Mouse (Mus musculus): ENCODE measurements around the gene Selenok. TPM values are rescaled to one million over a fixed set of nuclear protein-coding genes. Genes with fewer than 3 reads are reported as not detected.

Gene Selenok
- polyA plus RNA-seq, 1 experiment from 2014 or later: 222 TPM

DNA sequence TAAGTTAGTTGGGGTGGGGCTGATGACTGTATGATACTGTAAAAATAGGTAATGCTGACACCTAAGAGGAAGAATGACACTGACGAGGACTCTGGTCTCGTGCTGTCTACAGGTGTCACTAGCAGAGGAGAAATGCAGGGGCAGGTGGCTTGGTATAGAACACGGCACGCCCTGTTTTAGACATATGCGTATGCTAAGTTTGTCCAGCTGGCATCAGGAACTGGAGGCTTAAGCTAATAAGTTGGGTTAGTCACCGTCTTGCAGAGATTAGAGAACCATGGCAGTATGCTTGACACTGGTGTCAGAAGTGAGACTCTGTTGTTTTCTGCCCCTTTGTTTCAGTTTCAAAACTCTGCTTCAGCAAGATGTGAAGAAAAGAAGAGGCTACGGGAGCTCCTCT, 3.3 kb downstream of the Selenok start:
- Histone ChIP-seq H3K9ac (no peak overlapping the region), H3K9me3 (replicated peaks) (no peaks in the 10 kb centered on the region), H3K4me2 (no peak overlapping the region), H3K4me3 (no peak overlapping the region), H3K27ac (no peak overlapping the region), H3K36me3 (peaks cover 44% of the 10 kb centered on the region), H3K4me1 (replicated peaks) (peaks cover 13% of the 10 kb centered on the region), H3K27me3 (no peaks in the 10 kb centered on the region)
- 88% methylated on average over 7 of the region's 7 CpGs for WGBS
- no peak for ATAC-seq (replicated peaks; ENCODE audit: insufficient number of reproducible peaks, insufficient read depth, low FRiP score, low read depth)

DNA sequence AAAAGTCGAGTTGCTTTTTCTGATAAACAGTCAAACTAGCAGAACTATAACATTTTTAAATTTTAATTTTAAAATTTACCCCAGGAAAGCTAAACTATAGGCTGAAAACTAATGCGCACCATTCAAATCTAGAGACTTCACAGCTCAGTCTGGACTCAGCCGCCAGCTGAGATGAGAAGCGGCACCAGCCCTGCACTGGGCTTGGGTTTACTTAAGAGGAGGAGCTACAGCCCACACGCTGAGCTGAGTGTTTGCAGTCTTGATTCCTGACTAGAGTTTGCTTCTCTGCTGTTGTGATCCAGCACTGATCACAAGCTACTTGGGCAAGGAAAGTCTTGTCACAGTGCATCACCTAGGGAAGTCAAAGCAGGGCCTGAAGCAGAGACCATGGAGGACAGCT, 3.9 kb downstream of the Selenok start:
- no peak for ATAC-seq (replicated peaks; ENCODE audit: insufficient number of reproducible peaks, insufficient read depth, low FRiP score, low read depth)
- Histone ChIP-seq H3K9me3 (replicated peaks) (no peaks in the 10 kb centered on the region), H3K4me1 (replicated peaks) (peaks cover 13% of the 10 kb centered on the region), H3K9ac (no peak overlapping the region), H3K4me2 (no peak overlapping the region), H3K27me3 (no peaks in the 10 kb centered on the region), H3K36me3 (peaks cover 44% of the 10 kb centered on the region), H3K4me3 (no peak overlapping the region), H3K27ac (no peak overlapping the region)
- 81% methylated on average over 5 of the region's 5 CpGs for WGBS

DNA sequence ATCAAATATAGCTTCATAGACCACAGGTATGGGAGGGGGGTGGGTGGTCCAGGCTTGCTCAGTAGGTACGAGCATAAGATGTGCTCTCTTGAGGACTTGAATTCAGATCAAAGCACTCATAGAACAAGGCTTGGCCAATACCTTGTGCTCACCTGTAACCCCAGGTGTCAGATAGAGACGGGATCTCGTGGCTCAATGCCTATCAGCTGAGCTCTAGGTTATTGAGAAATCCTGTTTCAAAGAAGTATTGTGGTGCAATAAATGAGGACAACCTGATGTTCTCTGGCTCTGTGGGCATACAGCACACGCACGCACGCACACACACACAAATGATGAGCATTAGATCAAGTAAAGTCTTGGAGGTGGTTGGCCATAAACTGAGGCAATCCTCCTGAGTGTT, 8.8 kb downstream of the Selenok start:
- no peak overlapping the region for H3K4me3 ChIP-seq
- H3K36me3 ChIP-seq: peaks cover 48% of the 10 kb centered on the region
- H3K4me2 ChIP-seq: no peak overlapping the region
- no peak overlapping the region for H3K9ac ChIP-seq
- no peaks in the 10 kb centered on the region for H3K9me3 ChIP-seq (replicated peaks)
- peaks cover 11% of the 10 kb centered on the region for H3K4me1 ChIP-seq (replicated peaks)
- no peak overlapping the region for H3K27ac ChIP-seq
- no peak for ATAC-seq (replicated peaks; ENCODE audit: insufficient number of reproducible peaks, insufficient read depth, low FRiP score, low read depth)
- WGBS: 91% methylated on average over 6 of the region's 6 CpGs
- no peaks in the 10 kb centered on the region for H3K27me3 ChIP-seq

DNA sequence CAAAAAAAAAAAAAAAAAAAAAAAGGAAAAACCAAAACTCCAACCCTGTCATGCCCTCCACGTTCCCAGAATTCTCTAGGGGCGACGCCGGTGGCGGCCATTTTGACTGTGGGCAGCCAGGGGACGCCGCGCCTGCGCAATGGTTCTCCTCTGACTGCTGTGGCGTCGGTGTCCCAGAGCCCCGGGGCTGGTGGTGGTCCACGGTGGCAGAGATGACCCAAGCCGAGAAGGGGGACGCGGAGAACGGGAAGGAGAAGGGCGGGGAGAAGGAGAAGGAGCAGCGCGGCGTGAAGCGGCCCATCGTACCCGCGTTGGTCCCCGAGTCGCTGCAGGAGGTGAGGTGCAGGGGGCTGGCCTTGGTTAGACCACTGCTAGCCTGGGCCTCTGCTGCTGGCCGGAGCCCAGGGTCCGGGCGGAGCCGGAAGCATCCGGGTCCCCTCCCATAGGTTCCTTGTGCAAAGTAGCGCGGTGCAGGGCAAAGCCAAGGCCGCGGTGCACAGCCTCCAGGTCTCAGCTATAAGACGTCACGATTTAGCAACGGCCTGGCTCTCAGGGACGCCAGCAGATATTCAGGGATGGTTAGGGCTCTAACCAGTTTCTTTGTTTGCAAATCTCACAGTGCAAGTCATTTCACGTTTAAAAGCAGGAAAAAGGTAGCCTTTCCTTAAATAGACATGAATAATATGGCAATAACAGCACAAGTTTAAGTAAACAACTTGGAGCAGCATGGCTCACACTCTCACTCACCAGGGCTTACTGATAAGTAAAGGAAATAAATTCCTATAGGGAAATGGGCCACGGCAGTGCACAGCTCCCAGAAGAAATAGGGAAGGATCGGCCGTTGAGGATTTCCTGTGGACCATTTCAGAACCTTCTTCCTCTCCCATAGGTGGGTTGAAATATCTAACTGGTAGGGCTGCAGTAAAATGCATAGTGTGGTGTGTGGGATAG, 10.4 kb downstream of the Selenok start, which contains the start of gene Actr8:
Gene Actr8, plus strand, starts transcription at position 84 of the 951 bp plus-strand sequence.
- peaks cover 11% of the 10 kb centered on the region for H3K4me1 ChIP-seq (replicated peaks)
- H3K36me3 ChIP-seq: peaks cover 50% of the 10 kb centered on the region
- H3K9me3 ChIP-seq (replicated peaks): no peaks in the 10 kb centered on the region
- peak within 1 kb of the TSS; percentile 73 for H3K9ac ChIP-seq
- H3K4me2 ChIP-seq: peak within 1 kb of the TSS; percentile 76
- 1% methylated on average over 44 of the region's 44 CpGs for WGBS
- H3K27ac ChIP-seq: peak within 1 kb of the TSS; percentile 91
- no peaks in the 10 kb centered on the region for H3K27me3 ChIP-seq
- peak within 1 kb of the TSS; percentile 70 for H3K4me3 ChIP-seq
- ATAC-seq (replicated peaks; ENCODE audit: insufficient number of reproducible peaks, insufficient read depth, low FRiP score, low read depth): peak; percentile 96

DNA sequence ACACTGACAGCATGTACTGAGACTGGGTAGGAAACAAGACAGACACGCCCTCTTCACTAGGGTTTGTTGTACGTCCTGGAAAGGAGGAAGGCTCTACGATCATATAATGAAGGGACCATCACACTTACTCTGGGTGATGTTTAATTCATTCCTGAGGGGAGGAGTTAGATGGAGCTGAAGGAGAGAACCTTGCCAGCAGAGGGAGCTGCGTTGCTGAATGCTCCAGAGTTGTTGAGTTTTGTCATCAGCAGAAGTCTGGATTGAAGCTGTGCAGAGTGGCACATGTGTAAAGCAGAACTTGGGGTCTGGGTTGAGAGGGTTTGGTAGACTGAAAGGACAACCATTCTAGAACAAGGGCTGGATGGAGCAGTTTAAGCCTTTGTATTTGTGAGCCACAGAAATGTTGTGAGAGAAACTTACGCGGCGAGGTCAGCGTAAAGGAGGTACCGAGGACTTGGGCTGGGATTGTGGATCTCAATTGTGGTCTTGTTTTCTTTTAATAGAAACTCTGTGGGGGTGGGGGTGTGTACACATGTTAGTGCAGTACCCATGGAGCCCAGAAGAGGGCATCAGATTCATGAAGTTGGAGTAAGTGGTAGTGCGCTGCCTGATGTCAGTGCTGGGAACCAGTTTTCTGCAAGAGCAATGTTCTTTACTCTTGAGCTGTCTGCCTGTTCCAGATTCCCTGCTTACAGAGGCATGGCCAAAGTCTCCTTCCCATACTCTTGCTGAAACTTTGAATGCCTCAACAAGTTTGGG, 12.5 kb downstream of the Selenok start:
- H3K36me3 ChIP-seq: peaks cover 55% of the 10 kb centered on the region
- 92% methylated on average over 10 of the region's 10 CpGs for WGBS
- H3K9ac ChIP-seq: no peak overlapping the region
- H3K9me3 ChIP-seq (replicated peaks): no peaks in the 10 kb centered on the region
- no peak overlapping the region for H3K27ac ChIP-seq
- no peak overlapping the region for H3K4me3 ChIP-seq
- no peak for ATAC-seq (replicated peaks; ENCODE audit: insufficient number of reproducible peaks, insufficient read depth, low FRiP score, low read depth)
- peaks cover 11% of the 10 kb centered on the region for H3K4me1 ChIP-seq (replicated peaks)
- H3K27me3 ChIP-seq: no peaks in the 10 kb centered on the region
- no peak overlapping the region for H3K4me2 ChIP-seq

DNA sequence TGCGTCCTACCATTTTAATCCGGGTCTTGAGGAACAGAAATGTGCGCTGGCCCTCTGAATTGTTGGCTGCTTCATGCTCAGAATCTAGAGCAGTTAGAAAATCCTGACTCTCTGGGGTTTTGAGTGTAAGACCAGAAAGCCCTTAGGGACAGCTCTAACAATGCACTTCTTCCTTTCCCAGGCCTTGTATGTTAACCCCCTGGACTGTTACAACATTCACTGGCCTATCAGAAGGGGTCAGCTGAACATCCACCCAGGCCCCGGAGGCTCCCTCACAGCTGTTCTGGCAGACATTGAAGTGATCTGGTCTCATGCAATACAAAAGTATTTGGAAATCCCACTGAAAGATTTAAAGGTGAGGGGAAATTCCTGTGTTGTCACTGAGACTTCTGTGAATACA, 18.0 kb downstream of the Selenok start:
- Histone ChIP-seq H3K9ac (no peak overlapping the region), H3K36me3 (peaks cover 100% of the 10 kb centered on the region), H3K27me3 (no peaks in the 10 kb centered on the region), H3K4me1 (replicated peaks) (no peaks in the 10 kb centered on the region), H3K9me3 (replicated peaks) (no peaks in the 10 kb centered on the region), H3K4me2 (no peak overlapping the region), H3K27ac (no peak overlapping the region), H3K4me3 (no peak overlapping the region)
- 92% methylated on average over 4 of the region's 4 CpGs for WGBS
- no peak for ATAC-seq (replicated peaks; ENCODE audit: insufficient number of reproducible peaks, insufficient read depth, low FRiP score, low read depth)

DNA sequence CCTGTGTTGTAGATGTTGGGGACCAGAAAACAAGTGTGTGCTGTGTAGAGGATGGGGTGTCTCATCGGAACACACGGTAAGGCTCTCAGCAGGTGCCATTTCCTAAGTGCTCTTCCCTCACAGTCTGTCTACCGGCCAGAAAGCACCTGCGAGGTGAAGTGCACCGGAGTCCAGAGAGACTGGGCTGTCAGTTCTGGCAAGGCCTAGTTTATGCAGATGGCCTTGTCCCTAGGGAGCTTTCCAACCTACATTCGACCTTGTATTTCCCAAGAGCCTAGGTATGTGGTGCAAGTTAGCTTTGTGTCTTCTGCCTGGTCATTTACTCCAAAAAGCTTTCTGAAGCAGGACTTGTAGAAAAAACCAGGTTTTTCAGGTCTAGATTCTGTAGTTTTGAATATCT, 19.2 kb downstream of the Selenok start:
- H3K27ac ChIP-seq: no peak overlapping the region
- ATAC-seq (replicated peaks; ENCODE audit: insufficient number of reproducible peaks, insufficient read depth, low FRiP score, low read depth): no peak
- H3K9me3 ChIP-seq (replicated peaks): no peaks in the 10 kb centered on the region
- H3K9ac ChIP-seq: no peak overlapping the region
- H3K4me1 ChIP-seq (replicated peaks): no peaks in the 10 kb centered on the region
- WGBS: 93% methylated on average over 6 of the region's 6 CpGs
- no peak overlapping the region for H3K4me3 ChIP-seq
- peaks cover 100% of the 10 kb centered on the region for H3K36me3 ChIP-seq
- H3K4me2 ChIP-seq: no peak overlapping the region
- no peaks in the 10 kb centered on the region for H3K27me3 ChIP-seq

DNA sequence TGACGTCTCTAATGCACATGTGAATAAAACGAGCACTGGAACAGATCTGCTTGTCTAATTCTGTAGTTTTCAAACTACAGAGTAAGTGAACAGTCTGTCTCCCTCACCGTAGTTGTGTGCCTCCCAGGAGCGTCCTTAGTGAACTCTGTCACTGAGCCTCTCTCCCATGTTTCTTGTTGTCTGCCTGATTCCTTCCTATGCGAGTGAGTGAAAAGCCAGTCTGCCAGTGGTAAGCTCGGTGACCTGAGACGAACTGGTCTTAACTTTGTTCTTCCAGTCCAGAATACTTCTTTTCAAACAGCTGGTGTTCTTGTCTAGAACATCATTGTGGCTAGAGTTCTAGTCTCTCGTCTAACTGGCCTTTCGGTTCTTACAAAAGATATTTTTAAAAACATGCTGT, 19.6 kb downstream of the Selenok start:
- ATAC-seq (replicated peaks; ENCODE audit: insufficient number of reproducible peaks, insufficient read depth, low FRiP score, low read depth): no peak
- Histone ChIP-seq H3K36me3 (peaks cover 100% of the 10 kb centered on the region), H3K9me3 (replicated peaks) (no peaks in the 10 kb centered on the region), H3K27ac (no peak overlapping the region), H3K9ac (no peak overlapping the region), H3K4me3 (no peak overlapping the region), H3K27me3 (no peaks in the 10 kb centered on the region), H3K4me1 (replicated peaks) (no peaks in the 10 kb centered on the region), H3K4me2 (no peak overlapping the region)
- WGBS: 83% methylated on average over 9 of the region's 9 CpGs

DNA sequence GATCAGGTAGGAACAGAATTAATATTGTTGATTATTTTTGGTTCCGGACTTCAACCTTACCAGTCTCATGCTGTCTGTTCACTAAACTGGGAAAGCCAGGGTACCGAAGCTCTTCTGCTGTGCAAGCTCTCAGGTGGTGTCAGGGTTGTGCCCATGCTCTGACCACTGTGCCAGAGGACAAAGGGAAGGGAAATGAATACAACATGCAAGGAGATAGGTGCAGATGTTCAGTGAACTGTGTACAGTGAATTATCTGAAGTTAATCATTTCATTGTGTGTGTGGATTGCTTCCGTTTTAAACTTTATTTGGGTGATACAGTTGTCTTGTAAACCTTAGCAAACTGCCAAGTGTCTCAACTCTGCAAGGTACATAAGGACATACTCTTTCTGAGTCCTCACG, 20.2 kb downstream of the Selenok start:
- no peaks in the 10 kb centered on the region for H3K4me1 ChIP-seq (replicated peaks)
- peaks cover 100% of the 10 kb centered on the region for H3K36me3 ChIP-seq
- H3K9ac ChIP-seq: no peak overlapping the region
- no peak for ATAC-seq (replicated peaks; ENCODE audit: insufficient number of reproducible peaks, insufficient read depth, low FRiP score, low read depth)
- H3K27ac ChIP-seq: no peak overlapping the region
- H3K4me2 ChIP-seq: no peak overlapping the region
- 92% methylated on average over 4 of the region's 4 CpGs for WGBS
- H3K4me3 ChIP-seq: no peak overlapping the region
- no peaks in the 10 kb centered on the region for H3K27me3 ChIP-seq
- no peaks in the 10 kb centered on the region for H3K9me3 ChIP-seq (replicated peaks)

DNA sequence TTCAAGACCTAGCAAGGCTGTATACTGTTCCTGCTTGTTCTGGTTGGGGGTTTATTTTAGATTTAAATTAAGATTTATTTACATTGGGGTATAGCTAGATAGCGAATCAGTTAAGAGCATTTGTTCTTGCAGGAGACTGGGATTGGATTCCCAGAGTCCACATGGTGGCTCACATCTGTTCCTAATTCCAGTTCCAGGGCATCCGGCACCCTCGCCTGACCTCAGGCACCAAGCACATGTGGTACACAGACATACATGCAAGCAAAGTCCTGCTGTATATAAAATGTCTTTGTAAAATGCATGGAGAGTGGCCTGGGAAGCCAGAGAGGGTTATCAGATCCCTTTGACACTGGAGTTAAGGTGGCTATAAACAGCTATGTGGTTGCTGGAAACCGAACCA, 26.9 kb downstream of the Selenok start:
- H3K9ac ChIP-seq: no peak overlapping the region
- no peaks in the 10 kb centered on the region for H3K9me3 ChIP-seq (replicated peaks)
- H3K36me3 ChIP-seq: peaks cover 67% of the 10 kb centered on the region
- H3K4me1 ChIP-seq (replicated peaks): no peaks in the 10 kb centered on the region
- H3K27me3 ChIP-seq: no peaks in the 10 kb centered on the region
- H3K4me2 ChIP-seq: no peak overlapping the region
- WGBS: 83% methylated on average over 4 of the region's 4 CpGs
- H3K4me3 ChIP-seq: no peak overlapping the region
- no peak for ATAC-seq (replicated peaks; ENCODE audit: insufficient number of reproducible peaks, insufficient read depth, low FRiP score, low read depth)
- no peak overlapping the region for H3K27ac ChIP-seq

DNA sequence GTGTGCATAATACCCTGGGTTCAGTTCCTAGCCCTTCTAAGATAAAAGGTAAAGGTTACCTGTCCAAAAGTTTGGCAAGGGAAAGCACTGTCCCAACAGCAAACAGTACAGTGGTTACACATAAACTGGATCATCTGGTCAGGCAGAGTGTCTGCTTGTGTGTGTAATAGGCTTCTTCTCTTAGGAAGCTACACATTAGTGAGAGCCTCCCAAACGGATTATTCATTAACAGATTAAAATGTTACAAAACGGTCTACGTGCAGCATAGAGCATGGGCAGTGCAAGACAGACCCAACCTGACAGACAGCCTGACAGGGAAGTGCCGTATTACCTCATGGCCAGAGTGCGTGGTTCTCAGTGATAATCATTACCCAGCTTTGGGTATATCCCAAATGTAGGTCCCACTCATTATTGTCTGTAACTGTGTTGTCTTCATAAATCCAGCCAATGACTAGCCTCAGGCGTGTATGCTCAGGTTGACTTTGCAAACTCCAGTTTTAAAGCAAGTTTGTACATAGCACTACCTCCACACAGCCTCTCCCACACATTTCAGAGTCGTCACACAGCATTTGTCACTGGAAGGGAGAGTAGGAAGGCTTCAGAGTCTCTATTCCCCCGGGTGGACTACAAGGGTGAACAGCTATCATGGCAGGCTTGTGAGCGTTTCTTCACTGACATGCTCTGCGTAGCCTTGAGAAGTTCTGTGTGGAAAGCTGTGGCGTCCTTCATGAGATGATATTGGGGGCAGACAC, 28.1 kb downstream of the Selenok start:
- Histone ChIP-seq H3K36me3 (peaks cover 55% of the 10 kb centered on the region), H3K4me2 (no peak overlapping the region), H3K4me1 (replicated peaks) (no peaks in the 10 kb centered on the region), H3K9ac (no peak overlapping the region), H3K4me3 (no peak overlapping the region), H3K27me3 (no peaks in the 10 kb centered on the region), H3K9me3 (replicated peaks) (no peaks in the 10 kb centered on the region), H3K27ac (no peak overlapping the region)
- no peak for ATAC-seq (replicated peaks; ENCODE audit: insufficient number of reproducible peaks, insufficient read depth, low FRiP score, low read depth)
- WGBS: 88% methylated on average over 11 of the region's 11 CpGs

Data from heart, embryonic 15.5 days (tissue).